Mouse (Mus musculus) C2C12 (cell line): ENCODE results near the gene Olfr972.
"Not testable (repeated sequence)": the region's sequence is repeated elsewhere in the genome, so short reads cannot be mapped to it uniquely, and the experiment has no call there.

Source experiments
- CEBPB ChIP-seq: IDR thresholded peaks from one replicate; pipeline ENCODE4 v1.6.1; 2011; ENCODE audit warnings: low read depth, mild to moderate bottlenecking, control low read depth, moderate library complexity
- CTCF ChIP-seq: IDR thresholded peaks from one replicate; pipeline ENCODE4 v1.5.1; 2011; ENCODE audit not compliant: control insufficient read depth, insufficient read depth, insufficient read length
- FOSL1 ChIP-seq: IDR thresholded peaks from one replicate; pipeline ENCODE4 v1.8.0; 2011; ENCODE audit warnings: mild to moderate bottlenecking, low read length; ENCODE audit not compliant: poor library complexity, insufficient read depth, severe bottlenecking
- MAX ChIP-seq: IDR thresholded peaks from one replicate; pipeline ENCODE4 v1.6.1; 2011; ENCODE audit warnings: mild to moderate bottlenecking, control low read depth
- MYOG ChIP-seq: IDR thresholded peaks from one replicate; pipeline ENCODE4 v1.6.1; 2011; ENCODE audit not compliant: control insufficient read depth, insufficient read length; ENCODE audit errors: extremely low read depth
- USF1 ChIP-seq: IDR thresholded peaks from one replicate; pipeline ENCODE4 v1.6.1; 2011; ENCODE audit warnings: low read depth, mild to moderate bottlenecking, control low read depth, moderate library complexity

- TF ChIP-seq CTCF, MAX, USF1, FOSL1, MYOG, CEBPB: not testable (repeated sequence)
These were observed 11.5 kb downstream of the Olfr972 start for GRCm38 (mm10) chr9:39877541-39878396.
